Mouse (Mus musculus) myocyte (in vitro differentiated cells): ENCODE data around the gene Syngr1.

Experiments
- CEBPB ChIP-seq: IDR thresholded peaks from 2 replicates; pipeline ENCODE4 v1.6.1; 2011; ENCODE audit warnings: mild to moderate bottlenecking, moderate library complexity; ENCODE audit not compliant: poor library complexity, insufficient read depth, severe bottlenecking
- E2F4 ChIP-seq: IDR thresholded peaks from one replicate; pipeline ENCODE4 v1.6.1; 2011; ENCODE audit warnings: mild to moderate bottlenecking, control low read depth, moderate library complexity; ENCODE audit not compliant: insufficient read depth
- MAX ChIP-seq: IDR thresholded peaks from one replicate; pipeline ENCODE4 v1.6.1; 2011; ENCODE audit warnings: low read depth, mild to moderate bottlenecking, control low read depth
- MYOD1 ChIP-seq, 3 experiments: IDR thresholded peaks; one replicate each; pipeline ENCODE4 v1.6.1; 2011; ENCODE audit warnings: control low read depth in 2 of 3, low read depth in 2 of 3, mild to moderate bottlenecking in 2 of 3, moderate library complexity in 1 of 3; ENCODE audit not compliant: insufficient read length in 2 of 3, control insufficient read depth in 1 of 3
- MYOG ChIP-seq, 3 experiments: IDR thresholded peaks; one replicate each; pipeline ENCODE4 v1.6.1; 2011; ENCODE audit warnings: control low read depth in 2 of 3, low read depth in 2 of 3, mild to moderate bottlenecking in 2 of 3; ENCODE audit not compliant: insufficient read length in 2 of 3, control insufficient read depth in 1 of 3, insufficient read depth in 1 of 3
- POLR2A ChIP-seq: IDR thresholded peaks from one replicate; pipeline ENCODE4 v1.6.1; 2011; ENCODE audit warnings: low read depth, mild to moderate bottlenecking, control low read depth, moderate library complexity; ENCODE audit not compliant: insufficient read length
- POLR2AphosphoS2 ChIP-seq: IDR thresholded peaks from one replicate; pipeline ENCODE4 v1.6.1; 2011; ENCODE audit warnings: low read depth, control low read depth; ENCODE audit not compliant: insufficient read length
- SRF ChIP-seq: IDR thresholded peaks from one replicate; pipeline ENCODE4 v1.6.1; 2011; ENCODE audit warnings: low read depth; ENCODE audit not compliant: control insufficient read depth, insufficient read length
- TCF12 ChIP-seq: IDR thresholded peaks from one replicate; pipeline ENCODE4 v1.6.1; 2011; ENCODE audit warnings: mild to moderate bottlenecking, control low read depth; ENCODE audit not compliant: poor library complexity, insufficient read depth, severe bottlenecking
- TCF3 ChIP-seq: IDR thresholded peaks from one replicate; pipeline ENCODE4 v1.6.1; 2011; ENCODE audit warnings: low read depth, control low read depth; ENCODE audit not compliant: insufficient read length
- USF1 ChIP-seq: IDR thresholded peaks from one replicate; pipeline ENCODE4 v1.6.1; 2011; ENCODE audit warnings: low read depth, mild to moderate bottlenecking, control low read depth, moderate library complexity

DNA sequence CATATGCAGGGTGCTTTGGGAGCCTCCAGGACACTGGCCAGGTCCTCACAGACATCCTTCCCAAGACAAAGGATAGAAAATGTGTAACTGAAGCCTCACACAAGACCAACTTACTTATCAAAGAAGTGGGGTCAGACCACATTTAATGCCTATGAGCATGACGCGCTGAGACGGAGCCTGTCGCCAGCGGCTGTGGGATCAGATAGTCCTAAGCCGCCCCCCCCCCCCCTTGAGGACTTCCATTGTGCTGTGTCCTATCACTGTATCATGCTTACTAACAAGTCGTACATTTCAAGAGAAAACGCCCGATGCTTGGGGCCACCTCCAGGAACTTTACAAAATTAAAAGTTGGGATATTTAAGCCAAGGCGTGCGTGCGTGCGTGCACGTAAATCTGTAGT, 56.0 kb downstream of the Syngr1 start:
- TF ChIP-seq POLR2A: no peak
- TF ChIP-seq TCF12: no peak
- TF ChIP-seq MAX: no peak
- no peak for TF ChIP-seq E2F4
- TF ChIP-seq USF1: no peak
- no peak for TF ChIP-seq MYOG (IDR thresholded peaks at IDR 0.05; ENCODE audit: control insufficient read depth in 1 of 3, insufficient read depth in 1 of 3, insufficient read length in 2 of 3, low read depth in 2 of 3)
- TF ChIP-seq TCF3: no peak
- TF ChIP-seq SRF: no peak
- no peak for TF ChIP-seq CEBPB
- no peak for TF ChIP-seq MYOD1 (IDR thresholded peaks at IDR 0.05; ENCODE audit: control insufficient read depth in 1 of 3, insufficient read length in 2 of 3, low read depth in 2 of 3)
- no peak for TF ChIP-seq POLR2AphosphoS2
